Mouse (Mus musculus) embryonic facial prominence, embryonic 14.5 days (tissue): Measurements from ENCODE around the gene Bcl2l1. TPM values are rescaled to one million over a fixed set of nuclear protein-coding genes. Genes with fewer than 3 reads are reported as not detected.

Source experiments
- ATAC-seq: fragments of 200-750 bp; cut with Nextera tagmentation; 2 replicates; pipeline ENCODE4 v1.8.0; 2017; ENCODE audit warnings: low read depth, moderate number of reproducible peaks, moderate TSS enrichment
- DNase-seq: peaks from one replicate; pipeline ENCODE4 v3.0.0-alpha.2; 2015; ENCODE audit warnings: low spot score
- H3K27ac ChIP-seq: fragments of 300-500 bp; sonication (generic); replicated peaks from 2 replicates; pipeline ENCODE4 v1.5.1; 2014; ENCODE audit warnings: low read depth, mild to moderate bottlenecking, low read length, moderate library complexity
- H3K27me3 ChIP-seq: fragments of 300-500 bp; sonication (generic); replicated peaks from 2 replicates; pipeline ENCODE4 v1.6.1; 2014; ENCODE audit warnings: low read length; ENCODE audit not compliant: control insufficient read depth, insufficient read depth
- H3K36me3 ChIP-seq: fragments of 300-500 bp; sonication (generic); 2 replicates; pipeline ENCODE4 v1.6.1; 2014; ENCODE audit warnings: low read length, mixed read lengths; ENCODE audit not compliant: control insufficient read depth, insufficient read depth
- H3K4me1 ChIP-seq: fragments of 300-500 bp; sonication (generic); 2 replicates; pipeline ENCODE4 v1.6.1; 2014; ENCODE audit warnings: antibody characterized with exemption, low read length; ENCODE audit not compliant: control insufficient read depth, insufficient read depth
- H3K4me2 ChIP-seq: fragments of 300-500 bp; sonication (generic); 2 replicates; pipeline ENCODE4 v1.6.1; 2014; ENCODE audit warnings: low read depth, mild to moderate bottlenecking, low read length, moderate library complexity, mixed read lengths
- H3K4me3 ChIP-seq: fragments of 300-500 bp; sonication (generic); 2 replicates; pipeline ENCODE4 v1.5.1; 2014; ENCODE audit warnings: low read depth, mild to moderate bottlenecking, low read length
- H3K9ac ChIP-seq: fragments of 300-500 bp; sonication (generic); 2 replicates; pipeline ENCODE4 v1.6.1; 2014; ENCODE audit warnings: low read depth, mild to moderate bottlenecking, low read length, moderate library complexity, mixed read lengths
- H3K9me3 ChIP-seq: fragments of 300-500 bp; sonication (generic); 2 replicates; pipeline ENCODE4 v1.6.1; 2016; ENCODE audit warnings: low read length; ENCODE audit not compliant: control insufficient read depth
- WGBS: fragments of 180-500 bp; shearing (Covaris S2); extraction: QIAGEN DNeasy Blood & Tissue Kit; methylation state at CpG from one replicate; pipeline ENCODE4 v1.1.7; 2014; 5-methylcytosine and 5-hydroxymethylcytosine counted together
- polyA plus RNA-seq: library from polyadenylated mRNA; unstranded; fragments of >200 nt; fragmentation: Nextera tagmentation; extraction: Ambion mirVana; gene quantifications from 2 replicates; pipeline ENCODE4 v1.2.1, GENCODE M21; 2014

The Bcl2l1 gene
- polyA plus RNA-seq, 1 experiment from 2014 or later = 77.3 TPM

GRCm38 (mm10) chr2:152802303-152802702, 29.2 kb downstream of the Bcl2l1 start:
- no peaks in the 10 kb centered on the region for H3K36me3 ChIP-seq
- no peak overlapping the region for H3K27ac ChIP-seq
- H3K4me3 ChIP-seq = no peak overlapping the region
- H3K4me1 ChIP-seq = peaks cover 26% of the 10 kb centered on the region
- WGBS = 89% methylated on average over 10 of the region's 10 CpGs
- no peak overlapping the region for H3K9ac ChIP-seq
- DNase-seq = no peak
- ATAC-seq = no peak
- no peak overlapping the region for H3K4me2 ChIP-seq
- H3K9me3 ChIP-seq = no peaks in the 10 kb centered on the region
- H3K27me3 ChIP-seq = no peaks in the 10 kb centered on the region

- ATAC-seq = no peak
- no peak overlapping the region for H3K9ac ChIP-seq
These were observed 30.8 kb downstream of the Bcl2l1 start for GRCm38 (mm10) chr2:152800762-152801113.

GRCm38 (mm10) chr2:152799954-152800761, 31.4 kb downstream of the Bcl2l1 start:
- H3K36me3 ChIP-seq = no peaks in the 10 kb centered on the region
- WGBS = 69% methylated on average over 7 of the region's 7 CpGs
- ATAC-seq = no peak
- H3K9ac ChIP-seq = no peak overlapping the region
- no peaks in the 10 kb centered on the region for H3K27me3 ChIP-seq
- no peak overlapping the region for H3K4me3 ChIP-seq
- H3K4me1 ChIP-seq = peaks cover 16% of the 10 kb centered on the region
- no peak overlapping the region for H3K4me2 ChIP-seq
- no peak overlapping the region for H3K27ac ChIP-seq
- DNase-seq = no peak
- H3K9me3 ChIP-seq = no peaks in the 10 kb centered on the region

More at GRCm38 (mm10) chr2:152800762-152801113, 30.8 kb downstream of the Bcl2l1 start:
- Histone ChIP-seq H3K4me2 (no peak overlapping the region), H3K36me3 (no peaks in the 10 kb centered on the region), H3K27ac (no peak overlapping the region), H3K4me1 (peaks cover 22% of the 10 kb centered on the region), H3K27me3 (no peaks in the 10 kb centered on the region), H3K4me3 (no peak overlapping the region), H3K9me3 (no peaks in the 10 kb centered on the region)
- no peak for DNase-seq

GRCm38 (mm10) chr2:152797589-152797988, 33.9 kb downstream of the Bcl2l1 start:
- H3K9ac ChIP-seq = no peak overlapping the region
- WGBS = 91% methylated on average over 1 of the region's 1 CpGs

GRCm38 (mm10) chr2:152794281-152794827, 37.2 kb downstream of the Bcl2l1 start:
- DNase-seq (peak; percentile 30), ATAC-seq (peak; percentile 57; the same call in 1 of the 2 replicates)
- Histone ChIP-seq H3K9ac (no peak overlapping the region), H3K27me3 (no peaks in the 10 kb centered on the region), H3K4me1 (0 out of 2 replicates have a peak, but pooled peaks cover 3% of the 10 kb centered on the region), H3K9me3 (no peaks in the 10 kb centered on the region), H3K4me2 (no peak overlapping the region), H3K4me3 (no peak overlapping the region), H3K36me3 (no peaks in the 10 kb centered on the region; the same call in 1 of the 2 replicates), H3K27ac (no peak overlapping the region)
- WGBS = 67% methylated on average over 9 of the region's 9 CpGs

More at GRCm38 (mm10) chr2:152797589-152797988, 33.9 kb downstream of the Bcl2l1 start:
- Histone ChIP-seq H3K4me2 (no peak overlapping the region), H3K4me1 (0 out of 2 replicates have a peak, but pooled peaks cover 2% of the 10 kb centered on the region), H3K27me3 (no peaks in the 10 kb centered on the region), H3K36me3 (no peaks in the 10 kb centered on the region), H3K27ac (no peak overlapping the region), H3K4me3 (no peak overlapping the region), H3K9me3 (no peaks in the 10 kb centered on the region)
- no peak for ATAC-seq
- DNase-seq = no peak

- no peak overlapping the region for H3K4me2 ChIP-seq
- H3K9ac ChIP-seq = no peak overlapping the region
- ATAC-seq (no peak), DNase-seq (no peak)
- H3K9me3 ChIP-seq = no peaks in the 10 kb centered on the region
- no peaks in the 10 kb centered on the region for H3K27me3 ChIP-seq
- no peak overlapping the region for H3K27ac ChIP-seq
- WGBS = 83% methylated on average over 5 of the region's 5 CpGs
- no peak overlapping the region for H3K4me3 ChIP-seq
- H3K4me1 ChIP-seq = 0 out of 2 replicates have a peak, but pooled peaks cover 3% of the 10 kb centered on the region
- H3K36me3 ChIP-seq = no peaks in the 10 kb centered on the region; the same call in 1 of the 2 replicates
These were observed 38.1 kb downstream of the Bcl2l1 start for GRCm38 (mm10) chr2:152793381-152793780.

GRCm38 (mm10) chr2:152792461-152792860, 39.1 kb downstream of the Bcl2l1 start:
- Histone ChIP-seq H3K27me3 (no peaks in the 10 kb centered on the region), H3K9me3 (no peaks in the 10 kb centered on the region), H3K36me3 (no peaks in the 10 kb centered on the region; the same call in 1 of the 2 replicates), H3K9ac (no peak overlapping the region), H3K27ac (no peak overlapping the region), H3K4me3 (no peak overlapping the region), H3K4me1 (0 out of 2 replicates have a peak, but pooled peaks cover 3% of the 10 kb centered on the region), H3K4me2 (no peak overlapping the region)
- DNase-seq = no peak
- WGBS = 72% methylated on average over 2 of the region's 2 CpGs
- no peak for ATAC-seq

GRCm38 (mm10) chr2:152789591-152789999, 41.9 kb downstream of the Bcl2l1 start:
- DNase-seq = peak; percentile 26
- H3K27me3 ChIP-seq = no peaks in the 10 kb centered on the region
- no peak overlapping the region for H3K27ac ChIP-seq
- no peak for ATAC-seq
- 0 out of 2 replicates have a peak, but pooled peaks cover 3% of the 10 kb centered on the region for H3K4me1 ChIP-seq
- H3K36me3 ChIP-seq = no peaks in the 10 kb centered on the region; the same call in 1 of the 2 replicates
- H3K9ac ChIP-seq = no peak overlapping the region
- no peak overlapping the region for H3K4me3 ChIP-seq
- 37% methylated on average over 4 of the region's 4 CpGs for WGBS
- no peak overlapping the region for H3K4me2 ChIP-seq
- H3K9me3 ChIP-seq = no peaks in the 10 kb centered on the region
